Mouse (Mus musculus): ENCODE results near the gene Zfp451. TPM values are rescaled to one million over a fixed set of nuclear protein-coding genes. Genes with fewer than 3 reads are reported as not detected.

The Zfp451 gene
- polyA plus RNA-seq, 1 experiment from 2014 or later, result 49.2 TPM

GRCm38 (mm10) chr1:33738681-33739278 lies 75.6 kb downstream of the Zfp451 start:
- 89% methylated on average over 11 of the region's 11 CpGs for WGBS
- H3K9me3 ChIP-seq, result no peaks in the 10 kb centered on the region
- no peak overlapping the region for H3K9ac ChIP-seq (replicated peaks)
- no peaks in the 10 kb centered on the region for H3K4me1 ChIP-seq
- no peak for ATAC-seq (ENCODE audit: low FRiP score, low read depth)
- peaks cover 50% of the 10 kb centered on the region for H3K36me3 ChIP-seq
- H3K4me2 ChIP-seq (replicated peaks), result no peak overlapping the region
- no peak overlapping the region for H3K4me3 ChIP-seq
- H3K27me3 ChIP-seq, result no peaks in the 10 kb centered on the region
- no peak overlapping the region for H3K27ac ChIP-seq (replicated peaks)

- Histone ChIP-seq H3K9me3 (no peaks in the 10 kb centered on the region), H3K27ac (replicated peaks) (no peak overlapping the region), H3K4me2 (replicated peaks) (no peak overlapping the region), H3K4me1 (no peaks in the 10 kb centered on the region), H3K27me3 (no peaks in the 10 kb centered on the region), H3K9ac (replicated peaks) (no peak overlapping the region), H3K36me3 (peaks cover 50% of the 10 kb centered on the region), H3K4me3 (no peak overlapping the region)
- ATAC-seq (ENCODE audit: low FRiP score, low read depth), result no peak
- 91% methylated on average over 11 of the region's 11 CpGs for WGBS
Observed at GRCm38 (mm10) chr1:33738281-33738680, 76.1 kb downstream of the Zfp451 start.

GRCm38 (mm10) chr1:33734001-33734685 lies 80.3 kb downstream of the Zfp451 start:
- H3K36me3 ChIP-seq, result peaks cover 70% of the 10 kb centered on the region
- no peak overlapping the region for H3K4me3 ChIP-seq
- H3K4me2 ChIP-seq (replicated peaks), result no peak overlapping the region
- H3K9ac ChIP-seq (replicated peaks), result no peak overlapping the region
- no peaks in the 10 kb centered on the region for H3K9me3 ChIP-seq
- no peak for ATAC-seq (ENCODE audit: low FRiP score, low read depth)
- no peaks in the 10 kb centered on the region for H3K4me1 ChIP-seq
- H3K27me3 ChIP-seq, result no peaks in the 10 kb centered on the region
- 79% methylated on average over 5 of the region's 5 CpGs for WGBS
- H3K27ac ChIP-seq (replicated peaks), result no peak overlapping the region

GRCm38 (mm10) chr1:33733044-33733443 lies 81.4 kb downstream of the Zfp451 start:
- H3K9me3 ChIP-seq, result no peaks in the 10 kb centered on the region
- H3K4me1 ChIP-seq, result no peaks in the 10 kb centered on the region
- no peak overlapping the region for H3K9ac ChIP-seq (replicated peaks)
- no peaks in the 10 kb centered on the region for H3K27me3 ChIP-seq
- ATAC-seq (ENCODE audit: low FRiP score, low read depth), result no peak; the same call in 1 of the 2 replicates
- peaks cover 64% of the 10 kb centered on the region for H3K36me3 ChIP-seq
- no peak overlapping the region for H3K4me2 ChIP-seq (replicated peaks)
- no peak overlapping the region for H3K27ac ChIP-seq (replicated peaks)
- H3K4me3 ChIP-seq, result no peak overlapping the region
- WGBS, result 95% methylated on average over 9 of the region's 9 CpGs

- Histone ChIP-seq H3K9me3 (no peaks in the 10 kb centered on the region), H3K4me2 (replicated peaks) (no peak overlapping the region), H3K36me3 (peaks cover 70% of the 10 kb centered on the region), H3K27me3 (no peaks in the 10 kb centered on the region), H3K4me3 (no peak overlapping the region), H3K27ac (replicated peaks) (no peak overlapping the region), H3K9ac (replicated peaks) (no peak overlapping the region), H3K4me1 (peaks cover 5% of the 10 kb centered on the region)
- ATAC-seq (ENCODE audit: low FRiP score, low read depth), result no peak
- 95% methylated on average over 5 of the region's 5 CpGs for WGBS
Observed at GRCm38 (mm10) chr1:33725086-33725485, 89.3 kb downstream of the Zfp451 start.

GRCm38 (mm10) chr1:33724516-33724915 lies 89.9 kb downstream of the Zfp451 start:
- H3K4me2 ChIP-seq (replicated peaks), result no peak overlapping the region
- peaks cover 64% of the 10 kb centered on the region for H3K36me3 ChIP-seq
- peaks cover 5% of the 10 kb centered on the region for H3K4me1 ChIP-seq
- no peaks in the 10 kb centered on the region for H3K27me3 ChIP-seq
- H3K4me3 ChIP-seq, result no peak overlapping the region
- no peak for ATAC-seq (ENCODE audit: low FRiP score, low read depth)
- no peak overlapping the region for H3K27ac ChIP-seq (replicated peaks)
- no peaks in the 10 kb centered on the region for H3K9me3 ChIP-seq
- no peak overlapping the region for H3K9ac ChIP-seq (replicated peaks)
- 92% methylated on average over 6 of the region's 6 CpGs for WGBS

- peaks cover 39% of the 10 kb centered on the region for H3K36me3 ChIP-seq
- peak overlapping the region; percentile 62 for H3K4me2 ChIP-seq (replicated peaks)
- no peak overlapping the region for H3K27ac ChIP-seq (replicated peaks)
- H3K4me1 ChIP-seq, result peaks cover 5% of the 10 kb centered on the region
- no peak overlapping the region for H3K9ac ChIP-seq (replicated peaks)
- 90% methylated on average over 7 of the region's 7 CpGs for WGBS
- no peaks in the 10 kb centered on the region for H3K9me3 ChIP-seq
- peak overlapping the region; percentile 86; the same call in 1 of the 2 replicates for H3K4me3 ChIP-seq
- no peak for ATAC-seq (ENCODE audit: low FRiP score, low read depth)
- H3K27me3 ChIP-seq, result no peaks in the 10 kb centered on the region
Observed at GRCm38 (mm10) chr1:33721020-33721419, 93.4 kb downstream of the Zfp451 start.

- Histone ChIP-seq H3K27ac (replicated peaks) (peak overlapping the region; percentile 91), H3K9ac (replicated peaks) (peak overlapping the region; percentile 91), H3K4me2 (replicated peaks) (peak overlapping the region; percentile 62), H3K9me3 (no peaks in the 10 kb centered on the region), H3K4me3 (peak overlapping the region; percentile 86), H3K4me1 (peaks cover 5% of the 10 kb centered on the region), H3K27me3 (no peaks in the 10 kb centered on the region), H3K36me3 (peaks cover 32% of the 10 kb centered on the region)
- WGBS, result under 1% methylated on average over 41 of the region's 41 CpGs
- ATAC-seq (ENCODE audit: low FRiP score, low read depth), result peak; percentile 68
Observed at GRCm38 (mm10) chr1:33720231-33720630, 94.2 kb downstream of the Zfp451 start.

- no peaks in the 10 kb centered on the region for H3K27me3 ChIP-seq
Observed at GRCm38 (mm10) chr1:33719733-33720225, 94.6 kb downstream of the Zfp451 start, which contains the start of gene Rab23. Gene Rab23 (plus strand): TSS chr1:33719887.

GRCm38 (mm10) chr1:33717636-33718035 lies 96.8 kb downstream of the Zfp451 start:
- Histone ChIP-seq H3K9ac (replicated peaks) (no peak overlapping the region), H3K36me3 (0 out of 2 replicates have a peak, but pooled peaks cover 9% of the 10 kb centered on the region), H3K4me3 (no peak overlapping the region), H3K27me3 (no peaks in the 10 kb centered on the region), H3K4me1 (peaks cover 5% of the 10 kb centered on the region), H3K9me3 (no peaks in the 10 kb centered on the region), H3K27ac (replicated peaks) (no peak overlapping the region), H3K4me2 (replicated peaks) (no peak overlapping the region)
- 95% methylated on average over 1 of the region's 1 CpGs for WGBS
- ATAC-seq (ENCODE audit: low FRiP score, low read depth), result no peak

More at GRCm38 (mm10) chr1:33719733-33720225, 94.6 kb downstream of the Zfp451 start, which contains the start of gene Rab23:
- Histone ChIP-seq H3K4me1 (peaks cover 5% of the 10 kb centered on the region), H3K27ac (replicated peaks) (peak within 1 kb of the TSS; percentile 91), H3K9me3 (no peaks in the 10 kb centered on the region), H3K9ac (replicated peaks) (peak within 1 kb of the TSS; percentile 91), H3K36me3 (peaks cover 27% of the 10 kb centered on the region), H3K4me2 (replicated peaks) (peak within 1 kb of the TSS; percentile 62), H3K4me3 (peak within 1 kb of the TSS; percentile 86)
- peak; percentile 97 for ATAC-seq (ENCODE audit: low FRiP score, low read depth)
- WGBS, result under 1% methylated on average over 46 of the region's 54 CpGs

- 4% methylated on average over 10 of the region's 10 CpGs for WGBS
- Histone ChIP-seq H3K4me2 (replicated peaks) (peak overlapping the region; percentile 18; the same call in 1 of the 2 replicates), H3K9me3 (no peaks in the 10 kb centered on the region), H3K9ac (replicated peaks) (no peak overlapping the region), H3K27ac (replicated peaks) (no peak overlapping the region), H3K27me3 (no peaks in the 10 kb centered on the region), H3K4me3 (no peak overlapping the region), H3K4me1 (no peaks in the 10 kb centered on the region), H3K36me3 (no peaks in the 10 kb centered on the region)
- peak; percentile 39 for ATAC-seq (ENCODE audit: low FRiP score, low read depth)
Observed at GRCm38 (mm10) chr1:33714796-33715195, 99.6 kb downstream of the Zfp451 start.

GRCm38 (mm10) chr1:33712026-33712425 lies 102.4 kb downstream of the Zfp451 start:
- H3K27me3 ChIP-seq, result no peaks in the 10 kb centered on the region
- no peak overlapping the region for H3K9ac ChIP-seq (replicated peaks)
- H3K27ac ChIP-seq (replicated peaks), result no peak overlapping the region
- H3K4me1 ChIP-seq, result no peaks in the 10 kb centered on the region
- 94% methylated on average over 5 of the region's 5 CpGs for WGBS
- no peaks in the 10 kb centered on the region for H3K9me3 ChIP-seq
- H3K4me2 ChIP-seq (replicated peaks), result no peak overlapping the region
- no peaks in the 10 kb centered on the region for H3K36me3 ChIP-seq
- no peak overlapping the region for H3K4me3 ChIP-seq
- no peak for ATAC-seq (ENCODE audit: low FRiP score, low read depth)

All from midbrain, embryonic 12.5 days (tissue).